Mouse (Mus musculus) kidney, postnatal 4 days (tissue): ENCODE measurements around the gene Nxt2.
"Not testable (repeated sequence)": the region's sequence is repeated elsewhere in the genome, so short reads cannot be mapped to it uniquely, and the experiment has no call there.

Experiments
- DNase-seq, 2 experiments: peaks; one replicate each; pipeline ENCODE4 v3.0.0; 2021; ENCODE audit warnings: mixed read lengths in 2 of 2

The Nxt2 gene

GRCm38 (mm10) chrX:142226542-142226941 is at the start of gene Nxt2:
TSS of gene Nxt2 (plus strand) at chrX:142226770.
- no peak for DNase-seq

- DNase-seq = no peak
Observed at GRCm38 (mm10) chrX:142176981-142177380, 49.6 kb upstream of the Nxt2 start.

- no peak for DNase-seq
Observed at GRCm38 (mm10) chrX:142182026-142182425, 44.5 kb upstream of the Nxt2 start.

DNA sequence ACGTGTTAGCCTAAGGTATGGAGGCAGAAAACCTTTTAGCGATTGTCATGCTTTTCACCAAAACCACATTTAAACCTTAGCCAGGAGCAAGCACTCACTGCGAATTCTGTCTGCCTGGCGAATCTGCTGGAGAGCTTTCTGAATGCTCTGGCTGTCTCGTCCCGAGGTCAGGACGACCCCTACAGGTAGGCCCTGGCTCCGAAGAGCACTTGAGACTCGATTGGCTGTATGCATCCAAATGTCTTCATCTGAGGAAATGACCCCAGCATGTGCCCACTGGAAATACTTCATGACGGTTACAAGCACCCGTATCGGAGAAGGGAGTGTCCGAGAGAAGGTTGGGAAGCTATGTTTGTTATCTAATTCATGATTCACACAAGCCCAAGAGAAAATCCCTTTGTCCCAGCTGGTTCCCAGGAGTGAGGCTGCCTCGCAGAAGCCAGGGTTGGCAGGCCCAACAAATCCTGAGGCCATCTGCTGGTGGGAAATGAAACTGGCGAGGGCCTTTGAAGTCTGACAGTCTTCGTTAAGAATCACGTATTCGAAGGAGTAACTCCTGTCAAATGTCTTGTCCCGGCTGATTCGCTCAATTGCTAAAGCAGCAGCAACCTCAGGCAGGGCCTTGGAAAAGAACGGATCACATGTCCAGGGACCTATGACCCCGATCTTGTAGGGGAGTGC is 37.4 kb upstream of the Nxt2 start:
- peak; percentile 67 to 72 for DNase-seq

DNA sequence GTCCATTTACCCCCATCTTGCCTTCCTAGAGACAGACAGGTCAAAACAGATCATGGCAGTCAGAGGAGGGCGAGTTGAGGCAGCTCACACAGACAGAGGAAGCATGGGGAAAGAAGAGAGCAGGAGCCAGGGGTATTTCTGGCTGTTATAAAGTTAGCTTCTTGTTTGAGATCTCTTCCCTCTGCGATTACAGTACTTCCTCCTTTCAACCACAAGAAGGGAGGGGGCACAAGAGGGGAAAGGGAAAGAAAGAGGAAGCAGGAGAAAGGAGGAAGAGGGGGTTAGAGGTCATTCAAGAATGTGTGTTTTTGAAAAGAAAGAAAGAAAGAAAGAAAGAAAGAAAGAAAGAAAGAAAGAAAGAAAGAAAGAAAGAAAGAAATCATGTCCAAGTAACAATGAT is 36.2 kb upstream of the Nxt2 start:
- no peak for DNase-seq

DNA sequence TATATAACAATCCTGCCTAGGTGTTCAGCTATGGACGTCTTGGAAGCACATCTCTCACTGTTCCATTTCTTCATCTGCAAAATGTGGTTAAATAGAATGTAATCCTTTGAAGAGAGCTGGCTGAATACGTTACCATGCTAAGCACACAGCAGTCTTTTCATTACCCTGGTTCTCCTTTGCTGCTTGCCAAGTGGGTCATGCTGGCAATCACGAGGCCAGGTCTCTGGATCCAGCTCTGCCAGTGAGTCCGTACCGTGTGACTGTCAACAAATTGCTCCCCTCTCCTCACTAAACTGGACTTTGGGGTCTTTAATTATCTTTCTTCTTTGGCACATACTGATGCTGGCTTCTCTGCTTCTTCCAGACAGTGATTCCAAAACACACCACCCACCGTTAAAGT is 32.1 kb upstream of the Nxt2 start:
- peak in 1 of 2 experiments; percentile 17 for DNase-seq

- no peak for DNase-seq
Observed at GRCm38 (mm10) chrX:142195551-142195950, 31.0 kb upstream of the Nxt2 start.

- no peak for DNase-seq
Observed at GRCm38 (mm10) chrX:142196831-142197230, 29.7 kb upstream of the Nxt2 start, which contains the start of gene Gucy2f. TSS of gene Gucy2f (minus strand) at chrX:142196931.

GRCm38 (mm10) chrX:142200295-142200694 is 26.3 kb upstream of the Nxt2 start:
- DNase-seq = no peak

GRCm38 (mm10) chrX:142227398-142228054 is 956 bp downstream of the Nxt2 start:
- peak; percentile 47 to 63 for DNase-seq

GRCm38 (mm10) chrX:142228055-142228768 is 1.6 kb downstream of the Nxt2 start:
- DNase-seq = peak; percentile 76 to 85

DNA sequence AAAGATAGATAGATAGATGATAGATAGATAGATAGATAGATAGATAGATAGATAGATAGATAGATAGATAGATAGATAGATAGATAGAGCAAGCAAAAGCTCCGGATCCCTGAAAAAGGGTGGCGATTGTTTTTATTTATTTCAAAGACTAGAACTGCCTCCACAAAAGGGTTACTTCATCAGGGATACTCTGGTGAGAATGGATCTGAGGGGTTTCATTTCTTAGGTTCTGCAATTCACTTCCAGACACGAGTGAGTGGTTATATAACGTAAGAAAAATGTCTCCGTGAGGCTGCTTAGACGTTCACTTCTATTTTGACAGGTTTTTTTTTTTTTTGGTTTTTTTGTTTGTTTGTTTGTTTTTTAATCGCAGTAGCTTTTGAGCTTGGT is 2.2 kb downstream of the Nxt2 start:
- no peak for DNase-seq

- DNase-seq = not testable (repeated sequence)
Observed at GRCm38 (mm10) chrX:142236146-142236545, 9.6 kb downstream of the Nxt2 start.

DNA sequence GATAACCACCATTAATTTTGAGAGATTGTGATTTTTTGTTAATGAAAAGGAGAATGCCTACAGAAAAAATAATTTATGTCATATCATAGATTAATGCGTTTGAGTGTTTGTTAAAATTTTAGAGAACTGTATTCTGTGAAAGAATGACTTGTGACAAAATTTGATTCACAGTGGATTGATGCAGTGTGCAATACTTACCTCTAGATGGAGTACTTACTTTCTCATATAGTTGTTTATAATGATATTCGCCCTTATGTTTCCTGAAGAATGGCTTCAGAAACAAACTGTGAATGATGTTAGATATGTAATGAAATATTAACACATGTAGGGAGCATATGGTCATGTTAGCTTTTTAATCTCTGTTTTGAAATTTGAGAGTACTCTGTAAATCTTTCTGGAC is 10.5 kb downstream of the Nxt2 start:
- no peak for DNase-seq

DNA sequence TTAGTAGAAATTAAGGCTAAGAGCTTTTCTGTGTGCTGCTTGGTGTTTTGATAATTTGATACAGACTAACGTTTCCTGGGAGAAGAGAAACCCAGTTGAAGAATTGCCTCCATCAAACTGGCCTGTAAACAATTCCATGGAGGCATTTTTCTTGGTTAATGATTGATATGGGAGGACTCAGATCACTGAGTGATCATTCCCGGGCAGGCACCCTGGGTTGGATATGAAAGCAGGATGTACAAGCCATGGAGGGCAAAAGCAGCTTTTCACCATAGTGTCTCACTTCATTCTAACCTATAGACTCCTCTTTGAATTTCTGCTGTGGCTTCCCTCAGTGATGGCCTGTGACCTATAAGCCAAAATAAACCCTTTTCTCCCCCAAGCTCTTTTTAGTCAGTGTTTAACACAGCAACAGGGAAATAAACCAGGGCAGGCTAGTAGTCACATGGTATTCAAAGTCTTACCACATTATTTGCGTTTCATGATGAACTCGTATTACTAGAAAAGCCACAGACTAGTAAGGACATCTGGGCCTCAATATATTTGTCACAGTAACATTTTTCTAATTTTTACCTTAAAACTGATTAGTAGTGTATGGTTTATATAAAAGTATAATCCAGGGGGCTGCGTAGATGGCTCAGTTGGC is 19.2 kb downstream of the Nxt2 start:
- DNase-seq = no peak

GRCm38 (mm10) chrX:142250008-142250736 is 23.6 kb downstream of the Nxt2 start:
- no peak for DNase-seq

DNA sequence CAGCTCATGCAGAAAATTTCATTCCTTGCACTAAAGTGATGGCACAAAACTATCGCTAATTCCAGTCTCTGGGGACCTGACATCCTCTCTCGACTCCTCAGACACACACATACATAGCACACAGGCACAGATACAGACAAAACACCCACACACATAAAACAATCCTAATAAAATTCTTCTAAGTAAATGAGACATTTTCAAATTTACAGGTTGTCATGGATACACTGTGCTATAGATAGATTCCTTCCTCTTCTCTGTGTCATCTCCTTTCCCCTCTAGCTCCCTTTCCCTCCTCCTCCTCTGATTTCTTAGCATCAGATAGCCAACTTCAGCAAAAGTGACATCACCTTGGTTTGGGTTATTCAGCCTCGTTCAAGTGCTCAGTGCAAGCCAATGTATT is 49.5 kb downstream of the Nxt2 start:
- DNase-seq = no peak

- DNase-seq = no peak
Observed at GRCm38 (mm10) chrX:142276573-142276972, 50.0 kb downstream of the Nxt2 start.

GRCm38 (mm10) chrX:142285905-142286304 is 59.3 kb downstream of the Nxt2 start:
- peak in 1 of 2 experiments; percentile 6 for DNase-seq
